Mouse (Mus musculus) megakaryocyte, embryonic 14.5 days (primary cell): ENCODE results near the gene Gm14443.
"Not testable (repeated sequence)": the region's sequence is repeated elsewhere in the genome, so short reads cannot be mapped to it uniquely, and the experiment has no call there.

Experiments
- FLI1 ChIP-seq: IDR thresholded peaks from 2 replicates; pipeline ENCODE4 v1.6.1; 2012; ENCODE audit warnings: low read length, inconsistent platforms, mixed read lengths
- GATA1 ChIP-seq: IDR thresholded peaks from 3 replicates; pipeline ENCODE4 v1.6.1; 2012; ENCODE audit warnings: mixed read lengths, low read length, inconsistent platforms, borderline replicate concordance

DNA sequence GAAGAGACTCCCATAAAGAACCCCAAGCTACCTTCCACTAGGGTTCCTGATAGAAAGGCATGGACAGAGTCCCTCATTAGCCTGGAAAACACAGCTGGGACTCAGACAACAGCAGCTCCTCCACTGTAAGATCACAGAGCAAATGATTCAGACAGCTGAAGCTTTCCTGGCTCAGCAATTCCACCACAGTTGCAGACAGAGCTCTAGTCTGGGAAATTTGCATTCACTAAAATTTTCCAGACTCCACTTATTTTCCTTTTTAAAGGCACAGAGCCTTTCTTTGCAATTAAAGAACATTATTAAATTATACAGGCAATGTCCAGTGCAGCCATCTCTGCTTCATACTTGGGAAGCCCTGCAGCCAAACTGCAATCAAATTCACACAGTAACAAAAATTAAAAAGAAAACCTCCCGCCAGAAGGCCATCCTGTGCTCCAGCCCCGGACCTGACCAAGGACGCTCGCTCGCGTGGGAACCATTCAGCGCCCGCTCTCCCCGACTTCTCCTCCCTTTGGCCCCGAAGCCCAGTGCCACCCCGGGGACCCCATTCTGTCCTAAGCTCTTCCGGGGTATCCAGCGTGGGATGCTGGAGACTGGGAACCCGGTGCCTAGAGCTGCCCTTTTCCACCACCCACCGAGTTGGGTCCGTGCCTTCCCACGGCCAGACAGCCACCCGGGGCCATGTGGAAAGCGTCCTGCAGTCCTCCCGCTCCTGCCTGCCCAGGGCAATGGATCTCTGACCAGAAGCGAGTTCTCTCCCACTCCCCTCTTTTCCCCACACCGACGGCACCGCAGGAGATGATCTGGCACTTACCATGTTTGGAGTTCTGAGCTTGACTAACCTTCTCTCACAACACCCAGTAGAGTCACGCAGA is 34.3 kb downstream of the Gm14443 start:
- not testable (repeated sequence) for TF ChIP-seq GATA1, FLI1
